Mouse (Mus musculus): Measurements from ENCODE around the gene Shmt1.

- no peak for TF ChIP-seq CTCF (IDR thresholded peaks at IDR 0.05; ENCODE audit: low read depth, low read length)
- no peak for TF ChIP-seq POLR2A (IDR thresholded peaks at IDR 0.05; ENCODE audit: extremely low read depth, insufficient read depth, low read length)
These were observed 31.9 kb upstream of the Shmt1 start for GRCm38 (mm10) chr11:60843412-60843811.
